Mouse (Mus musculus) spleen, adult 2 months (tissue): ENCODE measurements around the gene Hils1.

Experiments used
- CTCF ChIP-seq: fragments of 200-500 bp; IDR thresholded peaks from 2 replicates; pipeline ENCODE4 v1.5.1; 2011; ENCODE audit warnings: mild to moderate bottlenecking, inconsistent platforms; ENCODE audit not compliant: insufficient read depth, insufficient read length, insufficient replicate concordance; ENCODE audit errors: extremely low read depth
- POLR2A ChIP-seq: fragments of 200-500 bp; IDR thresholded peaks from 2 replicates; pipeline ENCODE4 v1.6.1; 2011; ENCODE audit warnings: low read depth, low read length, inconsistent platforms

- peak; percentile 61 for TF ChIP-seq POLR2A
- TF ChIP-seq CTCF = peak; percentile 82
These were observed 23.6 kb downstream of the Hils1 start, which contains the start of gene Ppp1r9b for GRCm38 (mm10) chr11:94990749-94991577.
